Mouse (Mus musculus) myocyte (in vitro differentiated cells): ENCODE results near the gene Arvcf.

ENCODE experiments used
- CEBPB ChIP-seq: IDR thresholded peaks from 2 replicates; pipeline ENCODE4 v1.6.1; 2011; ENCODE audit warnings: mild to moderate bottlenecking, moderate library complexity; ENCODE audit not compliant: poor library complexity, insufficient read depth, severe bottlenecking
- E2F4 ChIP-seq: IDR thresholded peaks from one replicate; pipeline ENCODE4 v1.6.1; 2011; ENCODE audit warnings: mild to moderate bottlenecking, control low read depth, moderate library complexity; ENCODE audit not compliant: insufficient read depth
- MAX ChIP-seq: IDR thresholded peaks from one replicate; pipeline ENCODE4 v1.6.1; 2011; ENCODE audit warnings: low read depth, mild to moderate bottlenecking, control low read depth
- MYOD1 ChIP-seq, 3 experiments: IDR thresholded peaks; one replicate each; pipeline ENCODE4 v1.6.1; 2011; ENCODE audit warnings: control low read depth in 2 of 3, low read depth in 2 of 3, mild to moderate bottlenecking in 2 of 3, moderate library complexity in 1 of 3; ENCODE audit not compliant: insufficient read length in 2 of 3, control insufficient read depth in 1 of 3
- MYOG ChIP-seq, 3 experiments: IDR thresholded peaks; one replicate each; pipeline ENCODE4 v1.6.1; 2011; ENCODE audit warnings: control low read depth in 2 of 3, low read depth in 2 of 3, mild to moderate bottlenecking in 2 of 3; ENCODE audit not compliant: insufficient read length in 2 of 3, control insufficient read depth in 1 of 3, insufficient read depth in 1 of 3
- POLR2A ChIP-seq: IDR thresholded peaks from one replicate; pipeline ENCODE4 v1.6.1; 2011; ENCODE audit warnings: low read depth, mild to moderate bottlenecking, control low read depth, moderate library complexity; ENCODE audit not compliant: insufficient read length
- POLR2AphosphoS2 ChIP-seq: IDR thresholded peaks from one replicate; pipeline ENCODE4 v1.6.1; 2011; ENCODE audit warnings: low read depth, control low read depth; ENCODE audit not compliant: insufficient read length
- TCF12 ChIP-seq: IDR thresholded peaks from one replicate; pipeline ENCODE4 v1.6.1; 2011; ENCODE audit warnings: mild to moderate bottlenecking, control low read depth; ENCODE audit not compliant: poor library complexity, insufficient read depth, severe bottlenecking
- USF1 ChIP-seq: IDR thresholded peaks from one replicate; pipeline ENCODE4 v1.6.1; 2011; ENCODE audit warnings: low read depth, mild to moderate bottlenecking, control low read depth, moderate library complexity

GRCm38 (mm10) chr16:18453846-18454245 is 105.9 kb downstream of the Arvcf start:
- TF ChIP-seq USF1 = no peak
- no peak for TF ChIP-seq POLR2A
- no peak for TF ChIP-seq POLR2AphosphoS2
- TF ChIP-seq E2F4 = no peak
- TF ChIP-seq MYOG (IDR thresholded peaks at IDR 0.05; ENCODE audit: control insufficient read depth in 1 of 3, insufficient read depth in 1 of 3, insufficient read length in 2 of 3, low read depth in 2 of 3) = no peak
- no peak for TF ChIP-seq MAX
- TF ChIP-seq TCF12 = no peak
- TF ChIP-seq MYOD1 (IDR thresholded peaks at IDR 0.05; ENCODE audit: control insufficient read depth in 1 of 3, insufficient read length in 2 of 3, low read depth in 2 of 3) = no peak
- TF ChIP-seq CEBPB = no peak
